Mouse (Mus musculus): ENCODE results near the gene Pde7b. TPM values are rescaled to one million over a fixed set of nuclear protein-coding genes. Genes with fewer than 3 reads are reported as not detected.

Pde7b gene
- total and polyA plus RNA-seq, 3 experiments: 11.7 to 57.0 (median 53.1) TPM

DNA sequence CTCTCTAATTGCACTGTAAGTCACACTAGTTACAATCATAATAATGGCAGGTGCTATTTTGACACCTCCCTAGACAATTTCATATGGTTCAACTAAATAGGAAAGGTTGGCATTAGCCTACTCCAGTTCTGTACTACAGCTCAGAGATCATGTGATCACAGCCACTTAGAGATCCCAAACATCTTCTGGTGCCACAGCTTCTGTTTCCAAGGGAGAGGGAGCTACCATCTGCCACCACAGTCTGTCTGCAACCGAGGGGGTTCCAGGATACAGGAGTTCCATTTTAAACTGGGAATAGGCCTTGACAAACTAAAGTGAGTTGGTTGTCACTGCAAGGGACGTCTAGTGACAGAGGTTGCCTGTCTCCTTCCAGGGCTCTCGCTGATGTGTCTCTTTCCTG is 344.1 kb downstream of the Pde7b start:
- H3K79me2 ChIP-seq (replicated peaks; ENCODE audit: control insufficient read depth, insufficient read depth, low read length): no peaks in the 10 kb centered on the region
- WGBS: 83% methylated on average over 3 of the region's 3 CpGs
- no peaks in the 10 kb centered on the region for H3K27me3 ChIP-seq (ENCODE audit: control insufficient read depth, insufficient read depth, low read length)
- peaks cover 2% of the 10 kb centered on the region; the same call in 1 of the 2 replicates for H3K4me1 ChIP-seq (ENCODE audit: control insufficient read depth, insufficient read depth, low read length)
- no peak overlapping the region for H3K4me3 ChIP-seq
- no peak for TF ChIP-seq POLR2A (IDR thresholded peaks at IDR 0.05; ENCODE audit: insufficient read depth, low read depth, low read length)
- no peak for TF ChIP-seq CTCF (IDR thresholded peaks at IDR 0.05)
- no peak for TF ChIP-seq EP300 (IDR thresholded peaks at IDR 0.05; ENCODE audit: insufficient read depth, low read depth, low read length)
- no peak for DNase-seq
- no peak overlapping the region for H3K9ac ChIP-seq (ENCODE audit: low read depth, low read length)
- intact Hi-C loops (cut with DNase I): no loop called here
- H3K36me3 ChIP-seq (ENCODE audit: control insufficient read depth, insufficient read depth, low read length): no peaks in the 10 kb centered on the region
- H3K27ac ChIP-seq: no peak overlapping the region

DNA sequence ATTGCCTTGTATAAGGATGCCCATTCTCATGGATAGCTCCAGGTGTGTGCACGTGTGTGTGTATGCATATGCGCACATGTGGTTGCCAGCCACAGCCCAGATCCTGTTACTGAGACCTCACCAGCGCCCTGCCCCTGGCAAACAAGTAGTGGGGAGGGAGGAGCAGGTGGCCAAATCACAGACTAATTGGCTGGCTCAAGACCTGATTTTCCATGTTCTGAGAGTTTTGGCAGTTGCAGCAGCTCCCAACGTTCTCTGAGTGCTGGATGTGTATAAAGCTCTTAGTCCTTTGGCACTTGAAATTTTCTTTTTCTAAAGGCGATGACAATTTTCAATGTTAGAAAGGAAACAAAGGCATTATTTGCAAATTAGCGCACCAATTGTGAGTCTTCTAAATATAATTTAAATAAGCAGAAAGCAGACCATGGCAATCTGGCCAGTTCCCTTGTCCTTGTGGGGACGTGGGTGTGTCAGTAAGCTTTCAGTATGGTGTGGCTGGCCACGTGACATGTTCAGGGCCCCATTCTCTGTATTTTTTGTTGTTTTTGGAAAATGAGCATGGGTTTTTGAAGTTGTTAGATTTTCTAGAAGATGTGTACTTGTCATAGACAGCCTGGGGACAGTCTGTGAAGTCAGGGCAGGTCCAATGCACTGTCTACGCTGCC is 345.7 kb downstream of the Pde7b start:
- peak; percentile 34 to 65 for DNase-seq
- H3K79me2 ChIP-seq (replicated peaks; ENCODE audit: control insufficient read depth, insufficient read depth, low read length): no peaks in the 10 kb centered on the region
- H3K9ac ChIP-seq (ENCODE audit: low read depth, low read length): no peak overlapping the region
- TF ChIP-seq POLR2A (IDR thresholded peaks at IDR 0.05; ENCODE audit: insufficient read depth, low read depth, low read length): no peak
- TF ChIP-seq CTCF (IDR thresholded peaks at IDR 0.05): no peak
- TF ChIP-seq EP300 (IDR thresholded peaks at IDR 0.05; ENCODE audit: insufficient read depth, low read depth, low read length): 0 out of 2 replicates have a peak, but pooled peaks have one; percentile 17
- H3K27ac ChIP-seq: peak overlapping the region; percentile 40
- H3K4me3 ChIP-seq: no peak overlapping the region
- intact Hi-C loops (cut with DNase I): no loop called here
- no peaks in the 10 kb centered on the region for H3K27me3 ChIP-seq (ENCODE audit: control insufficient read depth, insufficient read depth, low read length)
- 53% methylated on average over 9 of the region's 9 CpGs for WGBS
- H3K36me3 ChIP-seq (ENCODE audit: control insufficient read depth, insufficient read depth, low read length): no peaks in the 10 kb centered on the region
- peaks cover 2% of the 10 kb centered on the region; the same call in 1 of the 2 replicates for H3K4me1 ChIP-seq (ENCODE audit: control insufficient read depth, insufficient read depth, low read length)

DNA sequence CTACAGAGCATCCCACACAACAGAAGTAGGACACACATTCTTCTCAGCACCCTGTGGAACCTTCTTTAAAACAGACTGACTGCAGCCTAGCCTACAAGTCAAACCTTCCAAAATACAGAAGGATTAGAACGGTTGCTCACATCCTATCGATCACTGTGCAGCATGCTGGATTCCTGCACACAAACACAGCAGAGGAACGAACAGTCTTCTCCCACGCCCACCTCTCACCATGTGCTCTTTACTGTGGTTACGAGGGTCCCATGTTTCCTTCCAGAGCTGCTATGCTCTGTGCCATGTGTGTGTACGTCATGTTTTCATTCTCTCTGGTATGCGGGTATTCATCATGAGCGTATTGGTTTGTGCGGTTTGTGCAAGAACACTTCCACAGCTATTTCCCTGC is 347.3 kb downstream of the Pde7b start:
- DNase-seq: no peak
- H3K36me3 ChIP-seq (ENCODE audit: control insufficient read depth, insufficient read depth, low read length): no peaks in the 10 kb centered on the region
- 91% methylated on average over 9 of the region's 9 CpGs for WGBS
- no peak overlapping the region for H3K4me3 ChIP-seq
- H3K27ac ChIP-seq: no peak overlapping the region
- intact Hi-C loops (cut with DNase I): no loop called here
- H3K4me1 ChIP-seq (ENCODE audit: control insufficient read depth, insufficient read depth, low read length): peaks cover 2% of the 10 kb centered on the region; the same call in 1 of the 2 replicates
- no peaks in the 10 kb centered on the region for H3K79me2 ChIP-seq (replicated peaks; ENCODE audit: control insufficient read depth, insufficient read depth, low read length)
- TF ChIP-seq CTCF (IDR thresholded peaks at IDR 0.05) (no peak), EP300 (IDR thresholded peaks at IDR 0.05; ENCODE audit: insufficient read depth, low read depth, low read length) (no peak), POLR2A (IDR thresholded peaks at IDR 0.05; ENCODE audit: insufficient read depth, low read depth, low read length) (no peak)
- no peaks in the 10 kb centered on the region for H3K27me3 ChIP-seq (ENCODE audit: control insufficient read depth, insufficient read depth, low read length)
- H3K9ac ChIP-seq (ENCODE audit: low read depth, low read length): no peak overlapping the region

DNA sequence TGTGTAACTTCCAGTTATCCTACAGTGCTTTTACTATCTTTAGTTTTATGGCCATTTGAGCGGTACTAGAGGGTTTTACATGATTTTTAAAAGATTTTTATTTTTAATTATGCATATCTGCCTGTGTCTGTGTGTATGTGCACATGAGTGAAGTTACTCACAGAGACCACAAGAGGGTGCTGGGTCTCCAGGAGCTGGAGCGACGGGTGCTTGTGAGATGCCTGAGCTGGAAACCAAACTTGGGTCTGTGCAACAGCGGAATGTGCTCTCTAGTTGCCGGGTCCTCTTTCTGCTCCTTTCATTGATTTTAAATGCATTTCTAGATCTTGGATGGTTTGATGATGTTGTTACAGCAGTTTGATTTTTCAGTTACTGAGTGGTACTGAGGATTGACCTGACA is 352.8 kb downstream of the Pde7b start:
- Histone ChIP-seq H3K4me1 (ENCODE audit: control insufficient read depth, insufficient read depth, low read length) (no peaks in the 10 kb centered on the region), H3K27me3 (ENCODE audit: control insufficient read depth, insufficient read depth, low read length) (no peaks in the 10 kb centered on the region), H3K79me2 (replicated peaks; ENCODE audit: control insufficient read depth, insufficient read depth, low read length) (no peaks in the 10 kb centered on the region), H3K36me3 (ENCODE audit: control insufficient read depth, insufficient read depth, low read length) (no peaks in the 10 kb centered on the region), H3K9ac (ENCODE audit: low read depth, low read length) (no peak overlapping the region), H3K27ac (no peak overlapping the region), H3K4me3 (no peak overlapping the region)
- intact Hi-C loops (cut with DNase I): no loop called here
- 95% methylated on average over 5 of the region's 5 CpGs for WGBS
- DNase-seq: no peak
- TF ChIP-seq EP300 (IDR thresholded peaks at IDR 0.05; ENCODE audit: insufficient read depth, low read depth, low read length): no peak
- TF ChIP-seq POLR2A (IDR thresholded peaks at IDR 0.05; ENCODE audit: insufficient read depth, low read depth, low read length): no peak
- peak; percentile 67 for TF ChIP-seq CTCF (IDR thresholded peaks at IDR 0.05)

DNA sequence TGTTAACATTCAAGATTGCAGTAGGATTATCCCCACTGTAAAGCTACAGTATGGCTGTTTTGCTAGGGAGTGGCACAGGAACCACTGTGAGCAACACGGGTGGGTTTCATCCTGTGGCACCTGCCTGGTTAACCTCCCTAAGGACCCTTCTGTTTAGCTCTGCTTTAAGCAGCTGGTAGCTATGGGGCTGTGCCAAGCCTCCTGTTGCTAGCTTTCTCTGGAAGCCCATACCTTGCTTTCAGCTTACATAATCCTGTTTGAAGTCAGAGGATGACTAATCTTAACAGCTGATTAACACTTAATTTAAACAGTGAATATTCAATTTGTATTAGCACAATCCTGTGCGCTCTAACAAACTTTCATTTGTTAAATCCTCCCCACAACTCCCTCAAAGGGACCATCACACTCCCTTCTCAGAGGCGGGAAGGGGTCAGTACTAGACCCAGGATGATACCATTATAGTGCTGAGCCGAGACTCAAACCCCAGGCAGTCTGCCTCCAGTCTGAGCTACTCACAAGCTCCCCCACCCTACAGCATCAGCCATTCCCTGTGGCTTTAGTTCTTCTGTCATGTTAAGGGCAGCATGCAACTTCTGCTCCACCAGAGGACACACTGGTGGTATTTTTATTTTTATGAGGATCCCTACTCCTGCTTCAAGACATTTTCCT is 362.3 kb downstream of the Pde7b start:
- Histone ChIP-seq H3K4me1 (ENCODE audit: control insufficient read depth, insufficient read depth, low read length) (no peaks in the 10 kb centered on the region), H3K27me3 (ENCODE audit: control insufficient read depth, insufficient read depth, low read length) (no peaks in the 10 kb centered on the region), H3K9ac (ENCODE audit: low read depth, low read length) (no peak overlapping the region), H3K4me3 (no peak overlapping the region), H3K79me2 (replicated peaks; ENCODE audit: control insufficient read depth, insufficient read depth, low read length) (no peaks in the 10 kb centered on the region), H3K36me3 (ENCODE audit: control insufficient read depth, insufficient read depth, low read length) (no peaks in the 10 kb centered on the region), H3K27ac (no peak overlapping the region)
- intact Hi-C loops (cut with DNase I): loop anchor here (2.0 to 5.0 kb wide), 3 partner anchors 566 to 605 kb away; no protein-coding TSS in a partner anchor
- TF ChIP-seq POLR2A (IDR thresholded peaks at IDR 0.05; ENCODE audit: insufficient read depth, low read depth, low read length) (no peak), CTCF (IDR thresholded peaks at IDR 0.05) (no peak), EP300 (IDR thresholded peaks at IDR 0.05; ENCODE audit: insufficient read depth, low read depth, low read length) (no peak)
- 76% methylated on average over 4 of the region's 4 CpGs for whole genome bisulfite sequencing
- DNase-seq: no peak
